Mouse (Mus musculus) right cerebral cortex, postnatal 4 days (tissue): ENCODE measurements around the gene Zmym4.

Source experiments
- DNase-seq: peaks from one replicate; pipeline ENCODE4 v3.0.0-alpha.2; 2022

Zmym4 gene

GRCm38 (mm10) chr4:126813212-126813611 is 154.7 kb downstream of the Zmym4 start:
- no peak for DNase-seq
